Mouse (Mus musculus) urinary bladder, adult 2 months (tissue): Measurements from ENCODE around the gene Olfr685. TPM values are rescaled to one million over a fixed set of nuclear protein-coding genes. Genes with fewer than 3 reads are reported as not detected.

Experiments used
- DNase-seq: peaks from one replicate; pipeline ENCODE4 v3.0.0; 2022; ENCODE audit warnings: low spot score
- polyA plus RNA-seq: library from polyadenylated mRNA; depleted of rRNA; stranded (reverse); fragments of >200 nt; gene quantifications from 2 replicates; pipeline ENCODE4 v1.2.3, GENCODE M21; 2012; rRNA removed

Gene Olfr685
- polyA plus RNA-seq = not detected in 2 replicates

- DNase-seq = no peak
Observed at GRCm38 (mm10) chr7:105185912-105186311, at the start of gene Olfr685. Gene Olfr685 (minus strand): TSS chr7:105186012.

- no peak for DNase-seq
Observed at GRCm38 (mm10) chr7:105229386-105229785, 43.6 kb upstream of the Olfr685 start.

GRCm38 (mm10) chr7:105228138-105228537 is 42.3 kb upstream of the Olfr685 start:
- no peak for DNase-seq

GRCm38 (mm10) chr7:105226703-105227102 is 40.9 kb upstream of the Olfr685 start:
- no peak for DNase-seq

GRCm38 (mm10) chr7:105226072-105226471 is 40.3 kb upstream of the Olfr685 start:
- no peak for DNase-seq

- DNase-seq = no peak
Observed at GRCm38 (mm10) chr7:105218281-105218680, 32.5 kb upstream of the Olfr685 start.

GRCm38 (mm10) chr7:105214761-105215160 is 28.9 kb upstream of the Olfr685 start:
- DNase-seq = no peak

GRCm38 (mm10) chr7:105207385-105207784 is 21.6 kb upstream of the Olfr685 start, which contains the start of gene Olfr686:
Gene Olfr686 (minus strand): TSS chr7:105207485.
- no peak for DNase-seq

- DNase-seq = no peak
Observed at GRCm38 (mm10) chr7:105170773-105171172, 15.0 kb downstream of the Olfr685 start.

- DNase-seq = no peak
Observed at GRCm38 (mm10) chr7:105163553-105163952, 22.3 kb downstream of the Olfr685 start, which contains the start of gene Olfr684. Gene Olfr684 (minus strand): TSS chr7:105163653.

GRCm38 (mm10) chr7:105146912-105147311 is 38.9 kb downstream of the Olfr685 start, which contains the start of gene Olfr683:
Gene Olfr683 (minus strand): TSS chr7:105147012.
- no peak for DNase-seq

- DNase-seq = no peak
Observed at GRCm38 (mm10) chr7:105141275-105141674, 44.5 kb downstream of the Olfr685 start.

Other genes with a start within 250 kb of the Olfr685 start
- not detected in 2 replicates for gene Olfr670, start 223.4 kb downstream of the Olfr685 start, polyA plus RNA-seq
- gene Olfr671, start 206.9 kb downstream of the Olfr685 start, polyA plus RNA-seq = not detected in 2 replicates
- not detected in 2 replicates for gene Olfr672, start 184.0 kb downstream of the Olfr685 start, polyA plus RNA-seq
- gene Olfr675, start 157.6 kb downstream of the Olfr685 start, polyA plus RNA-seq = not detected in 2 replicates
- not detected in 2 replicates for gene Olfr676, start 153.3 kb downstream of the Olfr685 start, polyA plus RNA-seq
- gene Olfr677, start 134.6 kb downstream of the Olfr685 start, polyA plus RNA-seq = not detected in 2 replicates
- not detected in 2 replicates for gene Olfr678, start 121.5 kb downstream of the Olfr685 start, polyA plus RNA-seq
- not detected in 2 replicates for gene Olfr679, start 104.8 kb downstream of the Olfr685 start, polyA plus RNA-seq
- not detected in 2 replicates for gene Olfr680-ps1, start 93.2 kb downstream of the Olfr685 start, polyA plus RNA-seq
- gene Olfr681, start 69.2 kb downstream of the Olfr685 start, polyA plus RNA-seq = not detected in 2 replicates
- gene Olfr683, start 39.0 kb downstream of the Olfr685 start, polyA plus RNA-seq = not detected in 2 replicates
- gene Olfr684, start 22.4 kb downstream of the Olfr685 start, polyA plus RNA-seq = not detected in 2 replicates
- not detected in 2 replicates for gene Olfr686, start 21.5 kb upstream of the Olfr685 start, polyA plus RNA-seq
- gene Olfr688, start 102.1 kb upstream of the Olfr685 start, polyA plus RNA-seq = not detected in 2 replicates
- not detected in 2 replicates for gene Olfr689, start 125.2 kb upstream of the Olfr685 start, polyA plus RNA-seq
- not detected in 2 replicates for gene Olfr690, start 148.1 kb upstream of the Olfr685 start, polyA plus RNA-seq
- gene Olfr691, start 156.3 kb upstream of the Olfr685 start, polyA plus RNA-seq = 0.03 TPM in 1 of 2 replicates, not detected in the other
- not detected in 2 replicates for gene Olfr692, start 182.2 kb upstream of the Olfr685 start, polyA plus RNA-seq
- gene Gm5901, start 189.0 kb upstream of the Olfr685 start, polyA plus RNA-seq = not detected in 2 replicates
- 28.4 and 31.5 TPM in 2 replicates for gene Fam160a2, start 214.0 kb upstream of the Olfr685 start, polyA plus RNA-seq
- gene Cnga4, start 218.6 kb upstream of the Olfr685 start, polyA plus RNA-seq = 0.04 and 0.10 TPM in 2 replicates
- gene Cckbr, start 239.7 kb upstream of the Olfr685 start, polyA plus RNA-seq = not detected in 2 replicates